Mouse (Mus musculus): ENCODE results near the gene Cbr1.
"Not testable (repeated sequence)": the region's sequence is repeated elsewhere in the genome, so short reads cannot be mapped to it uniquely, and the experiment has no call there.

Cbr1 gene

DNA sequence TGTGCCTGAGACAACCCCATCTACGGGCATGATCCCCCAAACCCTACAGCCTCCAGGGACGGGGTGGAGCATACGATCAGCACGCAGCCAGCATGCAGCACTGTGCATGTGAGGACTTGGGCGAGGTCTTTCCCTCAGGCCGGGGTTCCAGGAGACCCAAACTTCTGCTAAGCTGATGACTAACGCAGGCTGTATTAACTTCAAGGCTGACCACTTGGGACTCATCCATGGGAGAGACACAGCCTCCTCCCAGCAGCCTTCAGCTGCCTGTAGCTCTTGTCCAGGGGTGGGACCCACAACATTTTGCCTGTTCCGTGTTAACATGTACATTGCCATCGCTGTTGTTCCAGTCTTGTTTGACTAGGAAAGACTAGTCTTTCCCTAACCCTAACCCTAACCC lies 8.1 kb upstream of the Cbr1 start:
- DNase-seq (ENCODE audit: low read depth in 2 of 2, low spot score in 2 of 2) = no peak

DNA sequence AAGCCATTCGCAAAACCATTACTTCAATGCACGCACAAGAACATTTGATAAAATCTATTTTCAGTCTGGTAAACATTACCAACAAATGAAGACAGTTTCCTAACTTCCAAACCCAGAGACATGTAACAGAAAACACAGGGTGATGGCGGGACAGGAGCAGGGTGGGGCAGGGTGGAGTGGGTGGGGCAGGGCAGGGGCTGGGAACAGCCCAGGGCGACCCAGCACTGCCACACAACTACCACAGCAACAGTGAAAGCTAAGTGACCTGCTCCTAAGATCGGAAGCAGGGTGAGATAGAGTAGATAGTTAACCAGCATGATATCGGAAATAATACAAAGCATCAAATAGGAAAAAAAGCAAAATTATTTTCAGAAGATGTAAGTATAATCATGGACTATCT lies 6.2 kb upstream of the Cbr1 start:
- DNase-seq (ENCODE audit: low read depth in 2 of 2, low spot score in 2 of 2) = no peak

DNA sequence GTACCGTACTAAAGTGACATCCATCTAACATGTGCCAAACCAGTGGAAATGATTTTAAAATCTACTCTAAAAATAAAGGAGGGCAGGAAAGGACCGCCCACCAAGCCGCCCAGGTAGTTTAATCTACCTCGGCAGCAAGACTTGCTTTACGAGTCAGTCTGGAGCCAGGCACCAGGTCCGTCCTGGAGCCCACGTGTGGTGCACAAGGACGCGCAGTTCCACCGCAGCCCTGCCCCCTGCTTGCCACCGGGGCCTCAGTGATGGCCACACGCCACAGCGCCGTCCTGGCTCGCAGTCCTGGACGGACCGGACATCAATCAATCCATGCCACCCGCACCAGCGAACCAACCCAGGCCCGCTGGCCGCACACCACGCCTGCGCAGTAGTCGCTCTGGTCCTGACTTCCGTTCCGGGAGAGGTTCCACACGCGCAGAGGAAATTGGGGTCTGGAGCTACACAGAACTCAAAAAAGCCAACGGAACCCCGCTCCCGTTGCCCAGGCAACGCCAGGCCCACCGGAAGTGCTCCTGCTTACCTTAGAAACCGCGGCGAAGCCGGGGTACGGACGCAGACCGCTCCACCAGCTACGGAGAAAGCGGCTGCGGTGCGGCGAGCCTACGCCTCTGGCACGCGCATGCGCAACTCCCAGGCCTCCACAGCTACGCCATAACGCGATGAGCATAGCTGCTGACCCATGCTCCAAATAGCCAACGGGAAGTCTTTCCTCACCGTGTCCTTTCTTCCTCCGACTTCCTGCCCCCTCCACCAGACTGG lies 2.0 kb upstream of the Cbr1 start, which contains the start of gene Setd4:
Gene Setd4, minus strand, starts transcription at position 625 of the 774 bp plus-strand sequence.
- DNase-seq (ENCODE audit: low read depth in 2 of 2, low spot score in 2 of 2) = peak; percentile 63 to 68

DNA sequence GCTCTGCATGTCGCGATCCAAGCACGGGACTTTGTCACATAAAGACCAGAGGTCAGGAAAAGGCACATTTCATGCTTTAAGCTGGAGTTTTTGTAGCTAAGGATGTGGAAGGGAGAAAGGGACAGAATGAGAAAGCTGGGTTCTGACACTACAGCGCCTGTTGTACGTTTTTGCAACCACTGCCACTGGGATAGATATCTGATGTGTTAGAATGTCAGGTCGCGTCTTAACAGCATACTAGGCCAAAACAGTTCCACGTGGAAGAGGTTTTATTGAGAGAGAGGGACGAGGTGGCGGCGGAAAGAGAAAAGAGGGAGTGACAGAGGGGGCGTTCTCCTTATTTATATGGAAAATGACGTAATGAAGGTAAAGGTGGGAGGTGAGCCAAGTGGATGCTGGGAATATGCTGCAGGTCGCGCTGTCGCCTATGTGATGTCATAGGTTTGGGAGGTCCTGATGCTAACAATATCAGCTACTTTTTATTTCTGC lies 1.1 kb upstream of the Cbr1 start:
- no peak for DNase-seq (ENCODE audit: low read depth in 2 of 2, low spot score in 2 of 2)

DNA sequence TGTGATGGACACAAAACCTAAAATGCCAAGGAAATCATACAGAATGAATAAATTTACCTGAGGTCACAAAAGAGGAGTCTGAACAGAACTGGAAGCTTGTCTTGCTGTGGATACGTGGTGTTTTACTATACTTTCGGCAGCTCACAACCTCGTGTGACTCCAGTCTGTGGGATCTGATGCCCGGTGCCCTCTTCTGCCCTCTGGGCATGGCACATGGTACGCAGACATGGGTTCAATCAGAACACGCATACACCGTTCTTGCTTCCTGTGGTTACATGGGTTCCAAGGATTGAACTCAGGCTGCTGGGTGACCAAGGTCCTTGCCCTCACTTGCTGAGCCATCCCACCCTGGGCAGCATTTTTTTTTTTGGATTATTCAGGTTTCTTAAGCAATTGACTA lies 493 bp downstream of the Cbr1 start:
- no peak for DNase-seq (ENCODE audit: low read depth in 2 of 2, low spot score in 2 of 2)

DNA sequence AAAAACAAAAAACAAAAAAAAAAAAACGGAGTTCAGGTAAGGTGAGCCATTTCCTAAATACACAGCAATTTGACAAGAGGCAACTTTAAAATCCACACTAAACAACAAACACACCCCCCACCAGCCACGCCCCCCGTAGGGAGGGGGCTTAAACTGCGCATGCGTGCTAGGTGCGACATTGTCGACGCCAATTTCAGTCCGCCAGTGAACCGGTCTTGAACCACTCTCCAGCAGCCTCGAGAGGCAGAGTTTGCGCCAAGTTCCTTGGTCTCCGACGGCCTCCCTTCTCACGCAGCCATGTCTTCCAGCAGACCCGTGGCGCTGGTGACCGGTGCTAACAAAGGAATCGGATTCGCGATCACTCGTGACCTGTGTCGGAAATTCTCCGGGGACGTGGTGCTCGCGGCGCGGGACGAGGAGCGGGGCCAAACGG lies 2.0 kb downstream of the Cbr1 start:
- peak; percentile 82 to 91 for DNase-seq (ENCODE audit: low read depth in 2 of 2, low spot score in 2 of 2)

DNA sequence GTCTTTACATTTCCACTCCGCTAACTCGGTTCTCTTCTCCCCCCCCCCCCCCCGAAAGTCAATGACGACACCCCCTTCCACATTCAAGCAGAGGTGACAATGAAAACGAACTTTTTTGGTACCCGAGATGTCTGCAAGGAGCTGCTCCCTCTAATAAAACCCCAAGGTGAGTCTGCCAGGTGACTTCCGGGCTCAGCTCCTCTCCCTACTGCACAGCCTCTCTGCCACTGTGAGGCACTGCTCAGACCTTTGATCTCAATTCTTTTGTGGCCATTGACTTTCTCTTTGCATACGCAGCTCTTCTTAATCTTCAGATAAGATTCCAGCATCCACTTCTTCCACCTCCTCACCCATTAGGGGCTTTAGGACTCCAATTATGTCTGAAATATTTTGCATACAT lies 3.1 kb downstream of the Cbr1 start:
- no peak for DNase-seq (ENCODE audit: low read depth in 2 of 2, low spot score in 2 of 2)

DNA sequence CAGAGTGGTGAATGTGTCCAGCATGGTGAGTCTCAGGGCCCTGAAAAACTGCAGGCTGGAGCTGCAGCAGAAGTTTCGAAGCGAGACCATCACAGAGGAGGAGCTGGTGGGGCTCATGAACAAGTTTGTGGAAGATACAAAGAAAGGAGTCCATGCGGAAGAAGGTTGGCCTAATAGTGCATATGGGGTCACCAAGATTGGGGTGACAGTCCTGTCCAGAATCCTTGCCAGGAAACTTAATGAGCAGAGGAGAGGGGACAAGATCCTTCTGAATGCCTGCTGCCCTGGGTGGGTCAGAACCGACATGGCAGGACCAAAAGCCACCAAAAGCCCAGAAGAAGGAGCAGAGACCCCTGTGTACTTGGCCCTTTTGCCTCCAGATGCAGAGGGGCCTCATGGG lies 4.1 kb downstream of the Cbr1 start:
- no peak for DNase-seq (ENCODE audit: low read depth in 2 of 2, low spot score in 2 of 2)

DNA sequence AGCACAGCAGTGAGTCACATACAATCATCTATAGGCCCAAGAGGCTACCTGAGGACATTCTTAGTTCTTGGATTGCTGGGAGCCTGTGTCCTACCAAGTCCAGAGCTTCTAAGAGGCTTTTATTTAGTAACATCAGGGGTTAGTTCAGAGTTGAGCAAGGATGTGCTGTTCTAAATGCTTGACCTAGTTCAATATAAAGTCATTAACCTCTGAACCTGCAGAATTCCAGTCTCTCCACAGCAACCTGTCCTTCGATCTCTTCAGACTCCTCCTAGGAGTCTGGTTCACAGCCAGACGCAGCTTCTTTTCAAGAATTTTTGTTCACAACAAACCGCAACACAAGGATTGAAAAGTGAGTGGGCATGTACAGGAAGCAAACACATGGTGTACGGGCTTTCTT lies 5.3 kb downstream of the Cbr1 start:
- DNase-seq (ENCODE audit: low read depth in 2 of 2, low spot score in 2 of 2) = no peak

DNA sequence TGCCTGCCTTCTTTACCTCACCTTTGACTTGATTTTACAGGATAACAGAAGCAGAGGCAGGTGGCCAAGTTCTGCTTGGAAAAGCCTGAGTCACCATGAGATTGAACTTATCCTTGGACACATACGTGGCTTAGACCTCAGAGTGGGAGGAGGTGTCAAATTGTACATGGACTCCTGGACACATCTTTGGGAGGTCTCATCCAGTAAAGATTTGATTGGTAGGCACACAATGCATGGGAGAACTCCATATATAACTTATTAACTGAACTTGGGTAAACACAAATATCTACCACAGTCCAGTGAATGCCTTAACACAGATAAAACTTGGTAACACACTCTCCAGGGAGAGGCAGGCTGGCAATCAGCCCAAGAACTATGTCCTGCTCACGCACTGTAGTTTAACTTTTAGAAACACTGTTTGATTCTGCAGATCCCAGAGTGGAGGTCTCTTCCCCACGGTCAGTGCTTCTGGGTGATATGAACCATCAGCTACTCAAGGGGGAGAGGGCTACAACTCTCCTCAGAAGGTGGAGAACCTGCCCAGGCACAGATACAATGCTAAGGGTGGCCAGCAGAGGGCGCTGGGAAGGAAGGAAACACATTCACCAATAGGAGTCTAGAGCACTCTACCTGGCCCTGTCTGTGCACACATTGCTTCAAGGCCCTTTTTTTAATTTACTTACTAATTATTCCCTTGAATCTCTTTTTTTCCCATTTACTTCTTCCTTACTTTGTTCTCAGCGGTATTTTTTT lies 9.6 kb downstream of the Cbr1 start:
- peak; percentile 73 to 77 for DNase-seq (ENCODE audit: low read depth in 2 of 2, low spot score in 2 of 2)

DNA sequence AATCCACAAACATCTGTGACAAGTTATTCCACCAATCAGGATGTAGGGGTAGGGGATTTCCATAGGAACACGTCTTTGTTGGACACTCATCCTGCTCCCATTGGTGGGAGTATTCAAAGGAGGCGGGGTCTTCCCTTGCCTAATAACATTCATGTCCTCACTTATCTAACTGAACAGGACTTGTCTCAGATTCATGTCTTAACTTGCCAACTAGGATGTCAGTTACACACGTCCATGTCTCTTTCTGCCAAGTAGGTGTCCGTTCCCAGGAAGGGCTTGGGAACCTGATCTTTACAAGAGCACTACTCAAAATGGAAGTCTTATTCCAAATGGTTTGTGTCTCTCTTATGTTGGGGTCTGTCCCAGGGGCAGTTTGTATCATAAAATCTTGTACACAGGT lies 18.1 kb downstream of the Cbr1 start:
- DNase-seq (ENCODE audit: low read depth in 2 of 2, low spot score in 2 of 2) = not testable (repeated sequence)

DNA sequence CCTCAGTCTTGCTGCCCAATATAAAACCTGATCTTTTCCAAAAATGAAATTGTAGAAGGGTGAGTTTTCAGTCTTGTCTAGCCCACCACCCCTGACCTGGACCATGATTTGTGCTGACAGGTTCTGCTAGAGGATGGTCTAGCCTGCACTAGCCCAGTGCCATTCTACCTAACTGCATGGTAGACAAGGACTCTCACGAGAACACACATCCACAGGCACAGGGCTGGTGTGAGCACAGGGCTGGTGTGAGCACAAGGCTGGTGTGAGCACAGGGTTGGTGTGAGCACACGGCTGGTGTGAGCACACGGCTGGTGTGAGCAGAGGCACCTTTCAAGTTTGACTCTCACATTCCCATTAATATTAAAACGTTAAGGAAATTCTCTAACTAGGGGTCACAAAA lies 19.0 kb downstream of the Cbr1 start:
- DNase-seq (ENCODE audit: low read depth in 2 of 2, low spot score in 2 of 2) = no peak

DNA sequence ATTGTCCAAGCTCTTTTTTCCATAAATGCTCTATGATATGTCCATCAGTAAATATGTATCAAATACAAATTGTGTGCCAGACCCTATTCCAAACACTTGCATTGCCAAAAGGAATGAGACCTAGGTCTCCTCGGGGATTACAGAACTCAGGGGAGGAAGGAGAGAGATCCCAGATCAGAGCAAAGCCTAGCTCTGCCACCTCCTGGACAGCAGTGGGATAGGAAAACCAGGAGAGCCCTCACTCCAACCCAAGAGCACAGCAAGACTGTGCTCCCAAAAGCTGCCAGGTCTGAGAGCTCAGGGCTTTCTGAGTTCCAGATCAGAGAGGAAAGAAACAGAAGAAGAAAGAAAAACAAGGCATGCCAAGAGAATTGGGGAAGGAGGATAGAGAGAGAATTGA lies 21.1 kb downstream of the Cbr1 start:
- DNase-seq (ENCODE audit: low read depth in 2 of 2, low spot score in 2 of 2) = no peak

DNA sequence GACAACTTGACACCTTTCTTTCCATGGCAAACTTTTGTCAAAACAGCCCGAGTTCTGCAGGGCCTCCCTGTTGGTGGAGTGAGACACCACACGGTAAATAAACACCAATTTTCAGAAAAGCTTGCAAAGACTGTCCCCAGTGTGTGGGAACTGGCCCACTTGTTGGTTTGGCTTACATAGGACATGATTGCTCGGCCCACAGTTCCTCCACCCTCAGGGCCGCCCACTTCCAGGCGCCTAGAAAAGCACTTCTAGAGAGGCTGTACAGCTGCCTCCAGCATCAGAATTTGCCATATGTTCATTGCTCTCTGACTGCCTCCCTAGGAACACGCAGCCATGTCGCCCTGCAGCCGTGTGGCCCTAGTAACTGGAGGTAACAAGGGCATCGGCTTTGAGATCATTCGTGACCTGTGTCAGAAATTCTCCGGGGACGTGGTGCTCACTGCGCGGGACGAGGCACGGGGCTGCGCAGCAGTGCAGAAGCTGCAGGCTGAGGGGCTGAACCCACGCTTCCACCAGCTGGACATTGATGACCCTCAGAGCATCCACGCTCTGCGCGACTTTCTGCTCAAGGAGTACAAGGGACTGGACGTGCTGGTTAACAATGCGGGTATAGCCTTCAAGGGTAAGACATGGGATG lies 22.2 kb downstream of the Cbr1 start, which contains the start of gene Gm5678:
Gene Gm5678, plus strand, starts transcription at position 337 of the 640 bp plus-strand sequence.
- no peak for DNase-seq (ENCODE audit: low read depth in 2 of 2, low spot score in 2 of 2)

DNA sequence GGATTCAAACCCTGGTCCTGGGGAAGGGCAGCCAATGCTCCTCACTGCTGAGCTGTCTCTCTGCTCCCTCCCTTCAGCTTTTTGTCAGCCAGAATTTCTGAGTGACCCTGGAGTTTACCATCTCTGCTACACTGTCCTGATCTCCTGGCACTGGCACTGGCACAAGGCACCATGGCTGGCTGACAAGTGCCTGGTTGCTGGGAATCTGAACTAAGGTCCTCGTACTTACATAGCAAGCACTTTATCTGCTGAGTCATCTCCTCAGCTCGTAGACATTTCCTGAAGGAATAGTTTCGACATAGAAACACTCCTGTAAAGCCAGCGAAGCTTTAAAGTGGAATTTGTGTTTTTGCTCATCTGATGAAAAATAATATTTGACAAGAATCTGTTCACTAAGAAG lies 38.4 kb downstream of the Cbr1 start:
- DNase-seq (ENCODE audit: low read depth in 2 of 2, low spot score in 2 of 2) = no peak

DNA sequence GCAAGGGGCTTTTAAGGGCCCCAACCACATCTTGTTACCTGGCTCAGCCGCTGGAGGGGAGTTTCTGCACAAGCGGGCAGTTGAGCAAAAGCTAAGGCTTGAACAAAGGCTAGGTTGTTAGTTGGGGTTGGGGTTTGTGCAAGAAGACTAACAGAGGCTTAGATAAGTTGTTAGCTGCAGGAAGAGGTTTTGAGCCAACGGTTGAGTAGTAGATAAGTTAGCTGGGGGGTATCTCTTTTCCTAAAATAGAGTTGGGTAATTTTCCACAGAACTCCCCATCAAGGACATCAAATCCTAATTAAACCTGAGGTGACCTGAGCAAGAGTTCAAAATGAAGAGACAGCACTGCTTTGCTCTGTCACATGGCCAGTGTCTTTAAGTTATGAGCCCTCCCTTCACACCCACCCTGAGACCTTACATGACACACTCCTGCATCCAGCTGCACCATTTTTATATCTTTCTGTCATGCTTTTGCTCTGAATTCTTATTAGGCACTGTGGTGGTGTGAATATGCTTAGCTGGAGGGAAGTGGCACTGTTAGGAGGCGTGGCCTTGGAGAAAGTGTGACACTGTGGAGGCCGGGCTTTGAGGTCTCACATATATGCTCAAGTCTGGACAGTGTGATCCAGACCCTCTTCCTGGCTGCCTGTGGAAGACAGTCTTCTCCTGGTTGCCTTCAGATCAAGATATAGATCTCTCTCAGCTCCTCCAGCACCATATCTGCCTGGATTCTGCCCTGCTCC lies 43.0 kb downstream of the Cbr1 start:
- DNase-seq (ENCODE audit: low read depth in 2 of 2, low spot score in 2 of 2) = no peak

Measured in CD8-positive naive resting alpha-beta T cell, adult 2 months (primary cell).